Mouse (Mus musculus) ES-Bruce4 (cell line): ENCODE measurements around the gene Tle3. TPM values are rescaled to one million over a fixed set of nuclear protein-coding genes. Genes with fewer than 3 reads are reported as not detected.

Experiments
- H3K27ac ChIP-seq: 2 replicates; pipeline ENCODE4 v1.5.1; 2012; ENCODE audit warnings: low read length, inconsistent platforms; ENCODE audit not compliant: insufficient read depth
- H3K27me3 ChIP-seq: 2 replicates; pipeline ENCODE4 v1.6.1; 2012; ENCODE audit warnings: mild to moderate bottlenecking, low read length, inconsistent platforms; ENCODE audit not compliant: control insufficient read depth, poor library complexity, insufficient read depth, severe bottlenecking
- H3K36me3 ChIP-seq: 2 replicates; pipeline ENCODE4 v1.6.1; 2012; ENCODE audit warnings: inconsistent platforms, mild to moderate bottlenecking, low read length, moderate library complexity; ENCODE audit not compliant: control insufficient read depth, poor library complexity, insufficient read depth, severe bottlenecking
- H3K4me1 ChIP-seq: one replicate; pipeline ENCODE4 v1.8.1; 2011; ENCODE audit warnings: low read length; ENCODE audit not compliant: control insufficient read depth, insufficient read depth
- H3K4me3 ChIP-seq: 2 replicates; pipeline ENCODE4 v1.5.1; 2011; ENCODE audit warnings: low read depth, mild to moderate bottlenecking, low read length
- H3K9ac ChIP-seq: 2 replicates; pipeline ENCODE4 v1.6.1; 2012; ENCODE audit warnings: low read depth, mild to moderate bottlenecking, inconsistent platforms; ENCODE audit not compliant: poor library complexity, severe bottlenecking
- H3K9me3 ChIP-seq: replicated peaks from 2 replicates; pipeline ENCODE4 v1.6.1; 2012; ENCODE audit warnings: mild to moderate bottlenecking, low read length, inconsistent platforms; ENCODE audit not compliant: control insufficient read depth, poor library complexity, insufficient read depth, severe bottlenecking
- CTCF ChIP-seq: IDR thresholded peaks from one replicate; pipeline ENCODE4 v1.8.1; 2011; ENCODE audit warnings: low read depth, low read length
- EP300 ChIP-seq: IDR thresholded peaks from 2 replicates; pipeline ENCODE4 v1.6.1; 2011; ENCODE audit warnings: low read depth, low read length; ENCODE audit not compliant: insufficient read depth
- POLR2A ChIP-seq: IDR thresholded peaks from one replicate; pipeline ENCODE4 v1.8.1; 2011; ENCODE audit warnings: low read length; ENCODE audit not compliant: insufficient read depth
- polyA plus RNA-seq: library from polyadenylated mRNA; stranded (reverse); fragments of >200 nt; gene quantifications from 2 replicates; pipeline ENCODE4 v1.2.4, GENCODE M21; 2011; ENCODE audit warnings: low read depth; ENCODE audit not compliant: missing spikeins, insufficient read depth, insufficient read length

The Tle3 gene
- polyA plus RNA-seq, 1 experiment: 146 TPM

GRCm38 (mm10) chr9:61326922-61327321, 45.2 kb upstream of the Tle3 start:
- Histone ChIP-seq H3K4me1 (peaks cover 9% of the 10 kb centered on the region), H3K9ac (no peak overlapping the region), H3K27me3 (no peaks in the 10 kb centered on the region), H3K9me3 (no peaks in the 10 kb centered on the region), H3K36me3 (no peaks in the 10 kb centered on the region), H3K27ac (no peak overlapping the region), H3K4me3 (no peak overlapping the region)
- TF ChIP-seq CTCF (no peak), EP300 (no peak), POLR2A (no peak)

DNA sequence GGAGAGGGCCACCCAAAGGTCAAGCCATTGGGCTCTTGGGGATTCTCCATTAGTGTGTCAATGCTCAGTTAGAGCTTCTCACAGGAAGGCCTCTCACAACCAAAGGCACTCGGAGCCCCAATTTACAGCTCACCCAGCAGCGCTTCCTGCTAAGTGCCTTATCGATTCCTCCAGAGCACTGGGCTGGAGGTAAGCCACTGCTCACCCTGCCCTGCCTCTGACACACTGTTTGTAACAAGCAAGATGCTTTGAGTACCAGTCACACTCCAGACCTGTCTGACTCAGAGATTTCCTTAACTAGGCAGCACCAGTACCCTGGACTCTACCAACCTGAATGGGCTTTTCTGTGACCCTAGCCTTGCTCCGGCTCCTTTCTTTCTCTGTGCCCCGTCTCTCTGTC, 44.0 kb upstream of the Tle3 start:
- Histone ChIP-seq H3K36me3 (no peaks in the 10 kb centered on the region), H3K4me3 (no peak overlapping the region), H3K27ac (no peak overlapping the region), H3K27me3 (no peaks in the 10 kb centered on the region), H3K9ac (no peak overlapping the region), H3K4me1 (peaks cover 6% of the 10 kb centered on the region), H3K9me3 (no peaks in the 10 kb centered on the region; the same call in 1 of the 2 replicates)
- TF ChIP-seq CTCF (no peak), EP300 (no peak), POLR2A (no peak)

GRCm38 (mm10) chr9:61330747-61331146, 41.4 kb upstream of the Tle3 start:
- Histone ChIP-seq H3K4me3 (no peak overlapping the region), H3K27ac (no peak overlapping the region), H3K9me3 (no peaks in the 10 kb centered on the region; the same call in 1 of the 2 replicates), H3K36me3 (no peaks in the 10 kb centered on the region), H3K4me1 (no peaks in the 10 kb centered on the region), H3K27me3 (no peaks in the 10 kb centered on the region), H3K9ac (no peak overlapping the region)
- TF ChIP-seq EP300: no peak
- no peak for TF ChIP-seq POLR2A
- no peak for TF ChIP-seq CTCF

GRCm38 (mm10) chr9:61332226-61332936, 39.8 kb upstream of the Tle3 start:
- Histone ChIP-seq H3K4me3 (no peak overlapping the region), H3K9ac (no peak overlapping the region), H3K9me3 (no peaks in the 10 kb centered on the region; the same call in 1 of the 2 replicates), H3K36me3 (no peaks in the 10 kb centered on the region), H3K27ac (no peak overlapping the region), H3K27me3 (no peaks in the 10 kb centered on the region), H3K4me1 (peaks cover 6% of the 10 kb centered on the region)
- TF ChIP-seq EP300 (no peak), CTCF (no peak), POLR2A (no peak)

DNA sequence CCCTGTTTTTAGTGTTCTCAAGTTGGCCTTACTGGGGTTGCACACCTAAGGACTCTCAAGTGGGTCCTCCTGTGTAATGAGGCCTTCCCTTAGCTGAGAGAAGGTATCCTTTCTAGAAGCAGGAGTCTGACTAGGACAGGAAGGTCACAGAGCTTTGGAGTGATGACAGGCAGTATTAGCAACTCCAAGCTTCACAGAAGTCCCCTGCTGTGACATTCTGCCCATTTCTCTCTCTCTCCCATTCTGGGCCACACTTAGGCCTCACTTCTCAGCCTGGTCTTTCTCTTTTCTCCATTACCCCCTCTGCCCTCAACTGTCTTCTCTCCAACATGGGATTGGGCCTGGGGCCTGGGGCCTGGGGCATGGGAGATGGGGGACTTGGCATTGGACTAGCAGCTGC, 36.0 kb upstream of the Tle3 start:
- Histone ChIP-seq H3K9ac (no peak overlapping the region), H3K27ac (no peak overlapping the region), H3K36me3 (no peaks in the 10 kb centered on the region), H3K9me3 (no peaks in the 10 kb centered on the region; the same call in 1 of the 2 replicates), H3K4me1 (peaks cover 9% of the 10 kb centered on the region), H3K4me3 (no peak overlapping the region), H3K27me3 (no peaks in the 10 kb centered on the region)
- TF ChIP-seq EP300 (no peak), CTCF (no peak), POLR2A (no peak)
